Mouse (Mus musculus) C2C12 (cell line): ENCODE results near the gene Trak1.

Experiments used
- CTCF ChIP-seq: IDR thresholded peaks from one replicate; pipeline ENCODE4 v1.5.1; 2011; ENCODE audit not compliant: control insufficient read depth, insufficient read depth, insufficient read length
- MAX ChIP-seq: IDR thresholded peaks from one replicate; pipeline ENCODE4 v1.6.1; 2011; ENCODE audit warnings: mild to moderate bottlenecking, control low read depth
- MYOG ChIP-seq: IDR thresholded peaks from one replicate; pipeline ENCODE4 v1.6.1; 2011; ENCODE audit not compliant: control insufficient read depth, insufficient read length; ENCODE audit errors: extremely low read depth

DNA sequence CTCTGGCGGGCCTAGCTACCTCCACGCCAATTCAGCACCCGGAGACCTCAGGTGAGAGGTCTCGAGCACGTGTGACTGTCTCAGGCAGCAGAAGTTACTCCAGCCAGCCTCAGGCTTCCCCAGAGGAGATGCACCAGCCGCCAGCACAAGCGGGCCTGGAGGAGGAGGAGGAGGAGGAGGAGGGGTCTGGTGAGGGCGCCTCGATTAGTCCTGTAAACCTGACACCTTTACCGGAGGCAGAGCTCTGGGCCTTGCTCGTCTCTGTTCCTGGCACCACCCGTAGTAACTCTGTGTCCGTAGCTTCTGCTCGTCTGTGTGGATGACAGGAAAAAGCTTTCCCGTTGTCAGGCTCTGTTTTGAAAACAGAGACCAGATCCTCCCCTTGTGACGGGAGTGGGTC, 163.2 kb downstream of the Trak1 start:
- TF ChIP-seq CTCF (no peak), MAX (no peak), MYOG (no peak)
